Mouse (Mus musculus) layer of hippocampus, adult 11-12 months (tissue): ENCODE measurements at regions not wholly inside any gene's neighbourhood (a gene's known extent, or its start where the extent isn't known, plus 50 kb on each side); places are given as distances from the start of the nearest gene placed in this dataset.

ENCODE experiments used
- DNase-seq: peaks from one replicate; pipeline ENCODE4 v3.0.0; 2022; ENCODE audit warnings: low spot score

DNA sequence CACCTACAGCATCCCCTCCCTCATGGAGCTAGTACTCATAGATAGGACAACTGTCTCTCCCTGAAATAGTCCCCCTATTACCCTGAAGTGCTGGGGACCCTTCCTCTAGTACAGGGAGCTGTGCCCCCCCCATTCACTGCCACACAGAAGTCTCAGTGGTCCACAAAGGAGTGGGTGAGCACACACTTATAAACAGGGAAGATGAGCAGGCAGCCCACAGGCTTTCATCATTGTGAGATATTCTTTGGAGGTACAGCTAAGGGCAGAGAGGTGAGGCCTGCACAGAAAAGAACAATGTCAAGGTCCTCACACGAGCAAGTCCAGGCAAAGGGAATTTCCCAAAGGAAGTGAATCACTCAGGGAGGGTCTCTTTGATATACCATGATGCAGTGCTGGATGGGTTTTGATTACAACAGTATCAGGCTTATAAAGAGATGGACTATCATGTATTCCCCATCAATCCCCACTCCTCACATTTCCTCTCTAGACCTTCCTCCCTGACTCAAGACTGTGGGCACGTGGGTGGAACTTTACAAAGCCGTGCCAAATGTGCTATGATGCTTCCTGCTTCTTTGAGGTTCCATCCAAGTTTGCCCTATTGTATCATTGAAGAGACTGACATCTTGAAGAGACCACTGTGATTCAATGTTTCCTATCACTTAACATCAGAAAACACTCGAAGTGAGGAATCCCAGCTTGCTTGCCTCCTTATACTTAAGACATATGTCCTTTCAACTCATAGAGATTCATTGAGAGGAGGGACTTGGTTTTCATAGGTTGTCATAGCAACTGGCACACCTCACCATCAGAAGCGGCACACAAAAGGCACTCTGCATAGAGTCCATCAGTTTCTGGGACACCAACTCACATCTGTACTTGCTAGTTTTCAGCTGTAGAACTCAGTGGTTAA lies 104.2 kb upstream of the Bcl6 start:
- DNase-seq = no peak

DNA sequence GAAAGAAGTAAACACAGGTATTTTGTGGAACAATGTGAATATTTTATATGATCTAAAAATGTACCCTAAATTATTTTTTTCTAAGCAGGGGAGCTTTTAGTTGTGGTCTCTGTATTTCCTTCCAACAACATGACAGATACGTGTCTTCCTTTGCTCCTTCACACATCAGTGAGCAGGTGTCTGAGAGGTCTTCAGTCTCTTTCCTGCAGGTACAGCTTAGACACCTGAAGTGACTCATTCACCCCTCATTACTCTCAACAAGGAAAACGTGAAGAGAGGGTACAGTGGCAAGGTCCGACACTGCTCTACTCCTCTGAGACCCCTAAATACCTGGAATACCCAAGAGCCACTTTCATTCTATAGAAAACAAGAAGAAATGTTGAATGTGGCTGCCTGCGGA lies 103.5 kb upstream of the Bcl6 start:
- DNase-seq = no peak

DNA sequence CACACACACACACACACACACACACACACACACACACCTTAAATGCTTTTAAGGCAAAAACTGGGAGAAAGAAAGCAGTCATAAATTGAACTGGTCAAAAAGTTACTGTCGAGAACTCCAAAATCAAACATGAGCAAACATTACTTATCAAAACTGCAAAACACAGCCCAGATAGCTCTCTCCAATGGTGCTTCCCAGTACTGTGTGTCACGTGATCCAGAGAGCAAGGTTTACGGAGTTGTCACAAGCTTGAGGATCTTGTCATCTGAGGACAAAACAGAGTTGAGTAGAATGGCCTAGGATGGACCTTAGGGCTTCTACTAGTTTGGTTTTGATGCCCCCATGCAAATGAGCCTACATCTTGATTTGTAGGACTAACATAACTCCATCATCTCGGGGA lies 102.3 kb upstream of the Bcl6 start:
- DNase-seq = no peak

DNA sequence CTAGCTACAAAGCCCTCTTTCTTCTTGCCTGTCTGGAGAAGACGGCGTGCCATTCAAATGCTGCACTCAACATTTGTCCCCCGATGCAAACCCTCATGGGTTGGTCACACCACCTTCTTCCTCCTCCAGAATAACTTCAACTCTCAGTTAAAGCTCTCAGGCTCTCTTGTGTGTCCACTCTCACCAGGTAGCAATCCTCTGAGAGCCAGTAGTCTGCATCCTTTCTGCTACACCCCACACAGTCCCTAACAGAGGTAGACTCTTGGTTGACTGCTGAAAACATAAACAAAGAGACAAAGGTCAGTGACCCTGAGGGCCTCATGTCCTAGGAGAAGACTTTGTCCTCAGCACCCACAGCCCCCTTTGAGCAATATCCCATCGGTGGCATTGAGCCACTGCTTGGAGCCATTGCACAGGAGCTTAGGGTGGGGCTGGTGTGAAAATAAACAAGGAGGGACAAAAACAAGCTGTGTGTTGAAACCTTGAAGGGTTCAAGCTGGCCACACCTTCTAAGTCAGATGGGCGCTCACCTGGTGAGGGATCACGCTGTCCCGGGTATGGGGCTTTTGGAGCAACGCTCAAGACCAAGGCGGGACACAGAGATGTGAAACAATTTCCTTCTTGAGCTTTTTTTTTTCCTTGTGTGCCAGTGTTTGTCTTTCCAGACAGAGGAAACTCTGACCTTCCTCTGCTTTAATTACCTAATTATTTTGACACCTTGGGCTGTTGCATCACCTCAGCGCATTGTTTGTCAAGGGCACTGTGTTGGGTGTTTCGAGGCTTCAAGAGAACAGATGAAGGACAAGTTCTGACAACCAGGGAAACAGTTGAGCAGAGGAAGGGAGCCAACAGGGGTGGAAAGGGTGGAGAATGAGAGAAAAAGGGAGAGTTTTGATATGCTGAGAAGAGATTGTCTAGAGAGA lies 101.4 kb upstream of the Bcl6 start:
- no peak for DNase-seq

DNA sequence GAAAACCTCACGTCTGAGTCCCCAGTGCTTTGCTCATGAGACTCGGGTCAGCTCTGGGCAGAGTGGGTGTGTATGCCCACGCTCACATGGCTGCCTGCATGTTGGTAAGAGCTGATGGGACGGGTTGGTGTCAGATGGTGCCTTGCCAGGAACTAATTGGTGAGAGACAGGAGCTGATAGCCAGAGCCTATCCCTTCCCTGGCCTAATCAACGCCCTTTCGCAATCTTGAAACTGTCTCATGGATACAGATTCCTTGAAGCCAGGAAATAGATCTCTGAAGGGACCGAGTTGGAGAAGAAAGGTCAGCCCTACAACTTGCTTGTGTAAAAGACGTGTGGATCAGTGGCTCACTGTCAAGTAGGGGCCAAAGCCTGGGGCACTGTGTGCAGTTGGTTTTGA lies 95.3 kb upstream of the Bcl6 start:
- DNase-seq = no peak

DNA sequence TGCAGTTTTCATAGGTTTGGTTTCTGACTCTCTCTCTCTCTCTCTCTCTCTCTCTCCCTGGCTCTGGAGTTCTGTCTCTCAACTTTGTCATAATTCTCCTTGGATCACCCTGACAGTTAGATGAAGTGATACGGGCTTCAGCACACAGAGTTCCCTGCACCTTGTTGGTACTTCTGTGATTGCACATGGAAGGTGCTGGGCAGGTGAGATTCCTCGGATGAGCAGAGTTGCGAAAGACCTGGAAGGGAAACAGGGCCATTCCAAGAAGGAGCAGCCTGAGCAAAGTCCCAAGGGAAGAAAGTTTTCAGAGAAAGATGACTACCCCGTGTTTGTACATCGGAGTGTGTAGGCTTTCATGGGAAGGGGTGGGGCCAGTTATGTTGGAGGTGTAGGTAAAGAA lies 91.8 kb upstream of the Bcl6 start:
- DNase-seq = no peak

DNA sequence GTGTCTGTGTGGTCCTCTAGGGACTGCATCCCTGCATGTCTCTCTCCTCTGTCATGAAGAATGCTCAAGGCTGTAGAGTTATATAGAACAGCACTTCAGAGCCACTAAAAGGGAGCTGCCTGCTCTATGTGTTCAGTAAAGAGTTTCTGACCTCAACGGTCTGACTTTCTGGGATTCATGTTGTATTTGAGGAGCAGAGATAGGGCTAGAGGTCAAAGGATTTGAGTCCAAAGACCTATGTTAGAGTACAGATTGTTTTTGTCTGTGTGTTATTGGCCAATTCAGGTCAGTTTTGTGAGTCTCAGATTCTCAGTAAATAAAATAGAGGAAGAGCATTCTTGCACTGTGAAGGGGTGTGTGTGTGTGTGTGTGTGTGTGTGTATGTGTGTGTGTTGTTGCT lies 90.0 kb upstream of the Bcl6 start:
- DNase-seq = no peak

DNA sequence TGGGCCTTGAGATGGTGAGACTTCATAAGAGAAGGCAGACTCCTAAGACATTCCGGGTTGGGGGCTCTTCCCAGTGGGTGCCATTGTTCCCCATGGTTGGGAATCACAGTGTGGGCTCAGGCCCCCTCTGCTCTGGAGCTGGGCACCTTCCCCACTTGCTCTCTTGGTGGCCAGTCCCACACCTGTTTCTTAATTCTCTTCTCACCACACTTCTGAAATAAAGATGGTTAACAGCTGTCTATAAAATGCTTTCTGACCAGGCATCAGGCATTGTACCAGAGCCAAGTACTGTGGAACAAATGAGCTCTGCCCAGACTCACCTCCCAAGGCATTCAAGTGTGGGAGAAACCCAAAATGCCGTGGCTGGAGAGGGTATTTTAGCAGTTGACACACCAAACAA lies 88.8 kb upstream of the Bcl6 start:
- DNase-seq = no peak

DNA sequence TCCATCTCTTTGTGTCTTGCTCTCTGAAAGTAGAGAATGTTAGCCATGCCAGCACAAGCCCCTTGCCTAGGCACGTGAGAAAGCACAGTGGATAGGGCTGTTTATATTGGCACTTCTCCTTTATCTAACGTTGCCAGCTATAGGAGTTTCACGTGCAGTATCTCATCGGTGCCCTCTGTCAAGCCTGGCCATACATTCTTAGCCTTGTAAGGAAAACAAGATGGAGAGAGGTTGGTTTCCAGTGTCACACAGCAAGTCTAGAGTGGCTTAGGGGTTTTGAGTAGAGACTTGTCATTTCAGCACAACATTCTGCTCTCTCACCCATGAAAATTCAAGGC lies 88.1 kb upstream of the Bcl6 start:
- DNase-seq = no peak

DNA sequence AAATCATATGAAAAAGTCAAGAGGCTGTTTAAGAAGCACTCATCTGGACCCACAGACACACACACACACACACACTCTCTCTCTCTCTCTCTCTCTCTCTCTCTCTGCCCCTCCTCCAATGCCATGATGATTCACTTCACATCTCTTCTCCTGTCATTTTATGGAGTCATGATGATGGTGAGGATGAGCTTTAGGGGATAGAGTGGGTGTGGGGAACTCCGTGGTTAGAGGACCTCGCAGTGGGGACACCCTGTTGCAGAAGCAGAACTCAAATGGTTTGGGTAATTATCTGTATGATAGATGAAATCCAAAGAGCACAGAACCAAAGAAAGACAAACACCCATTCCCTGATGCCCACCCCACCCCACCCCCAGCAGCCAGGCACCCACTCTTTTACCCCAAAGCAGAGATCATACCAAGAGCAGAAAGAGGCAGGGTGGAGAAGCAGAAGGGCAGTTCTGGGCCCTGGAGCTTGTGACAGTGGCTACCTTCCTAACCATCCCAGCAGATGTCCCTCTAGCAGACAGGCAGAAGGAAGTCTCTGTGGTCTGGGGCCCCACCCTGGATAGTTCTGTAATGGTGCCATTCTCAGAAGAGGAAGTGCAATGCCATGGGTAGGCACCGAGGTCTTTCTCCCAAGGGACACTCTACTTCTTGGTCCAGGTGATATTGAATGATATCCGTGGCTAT lies 87.6 kb upstream of the Bcl6 start:
- peak; percentile 11 for DNase-seq

DNA sequence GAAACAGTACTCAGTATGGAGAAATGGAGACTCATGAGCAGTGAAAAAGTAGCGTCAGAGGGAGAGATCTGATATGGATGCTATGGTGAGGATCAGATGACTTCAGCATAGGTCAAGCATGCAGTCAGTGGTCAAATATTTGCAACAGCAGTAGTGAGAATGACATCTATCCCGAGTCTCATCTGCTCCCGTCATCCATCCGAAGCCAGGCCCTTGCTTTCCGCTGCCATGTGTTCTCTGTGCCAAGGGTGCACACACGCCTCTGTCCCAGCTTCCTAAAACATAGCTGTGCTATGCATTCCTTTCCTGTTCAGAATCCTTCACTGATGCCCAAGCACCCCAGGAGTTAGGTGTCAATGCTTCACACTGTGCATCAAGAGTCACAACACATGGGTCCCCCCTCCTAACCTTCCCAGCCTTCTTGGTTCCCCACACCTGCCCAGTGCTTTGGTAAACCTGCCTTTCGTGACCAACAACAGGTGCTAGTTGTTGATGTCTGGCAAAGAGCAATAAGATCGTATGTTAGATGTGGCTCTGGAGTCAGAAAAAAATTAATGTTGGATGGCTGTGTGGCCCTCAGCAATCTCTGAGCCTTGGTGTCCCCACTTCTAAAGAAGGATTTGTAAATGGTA lies 85.1 kb upstream of the Bcl6 start:
- no peak for DNase-seq

DNA sequence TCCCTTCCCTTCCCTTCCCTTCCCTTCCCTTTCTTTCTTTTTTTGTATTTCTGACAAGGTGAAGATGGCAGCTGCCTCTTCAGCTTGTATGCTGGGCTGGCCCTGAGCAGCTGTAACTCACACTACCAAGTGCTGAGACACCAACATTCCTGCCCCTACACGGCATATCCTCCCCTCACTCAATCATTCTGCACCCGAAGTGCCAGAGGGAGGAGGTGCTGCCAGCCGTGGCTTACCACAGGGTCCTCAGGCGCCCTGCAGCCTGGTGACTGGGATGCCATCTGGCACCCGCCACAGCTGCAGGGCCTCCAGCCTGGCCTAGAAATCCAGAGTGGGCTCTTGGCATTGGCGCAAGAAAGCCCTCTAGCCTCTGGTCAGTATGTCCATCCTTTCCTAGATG lies 84.4 kb upstream of the Bcl6 start:
- DNase-seq = no peak

DNA sequence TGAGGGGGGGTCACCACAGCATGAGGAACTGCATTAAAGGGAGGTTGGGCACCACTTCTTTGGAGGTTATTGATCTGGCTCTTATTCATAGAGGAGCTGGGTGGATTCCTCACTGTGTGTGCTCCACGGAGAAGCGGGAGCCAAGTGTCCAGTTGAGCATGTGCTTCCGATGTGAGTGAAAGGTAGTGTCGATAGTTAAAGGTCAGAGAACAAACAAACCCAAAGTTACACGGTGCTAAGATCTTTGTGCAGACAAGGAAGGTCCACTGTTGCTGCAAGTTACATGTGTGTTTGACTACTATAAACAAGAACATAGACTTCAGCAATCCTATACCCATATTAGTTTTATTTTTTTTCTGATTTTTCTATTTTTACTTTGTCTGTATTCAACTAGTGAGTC lies 80.8 kb upstream of the Bcl6 start:
- no peak for DNase-seq

DNA sequence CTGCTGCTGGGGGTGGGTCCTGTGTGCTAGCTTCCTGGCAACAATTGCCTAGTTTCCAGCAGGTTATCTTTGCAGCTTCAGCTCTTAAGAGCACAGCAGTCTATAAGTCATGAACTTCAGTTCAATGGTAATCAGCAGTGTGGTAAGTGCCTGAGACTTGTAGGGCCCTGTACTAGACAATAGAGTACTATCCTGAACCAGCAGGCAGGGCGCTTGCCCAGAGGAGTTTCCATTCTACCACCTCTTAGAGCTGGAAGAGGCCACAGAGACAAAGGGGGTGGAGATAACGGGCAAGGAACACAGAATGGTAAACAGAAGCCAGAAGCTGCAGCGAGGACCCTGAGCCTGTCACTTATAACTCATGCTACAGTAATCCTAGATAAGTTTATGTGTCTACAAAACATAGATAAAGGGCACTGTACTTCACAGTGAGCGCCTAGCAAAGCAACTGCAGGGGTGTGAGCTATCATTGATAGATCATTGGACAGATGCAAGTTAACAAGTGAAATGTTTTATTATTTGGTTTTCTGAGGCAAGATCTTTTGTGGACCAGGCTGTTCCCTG lies 79.7 kb upstream of the Bcl6 start:
- no peak for DNase-seq

DNA sequence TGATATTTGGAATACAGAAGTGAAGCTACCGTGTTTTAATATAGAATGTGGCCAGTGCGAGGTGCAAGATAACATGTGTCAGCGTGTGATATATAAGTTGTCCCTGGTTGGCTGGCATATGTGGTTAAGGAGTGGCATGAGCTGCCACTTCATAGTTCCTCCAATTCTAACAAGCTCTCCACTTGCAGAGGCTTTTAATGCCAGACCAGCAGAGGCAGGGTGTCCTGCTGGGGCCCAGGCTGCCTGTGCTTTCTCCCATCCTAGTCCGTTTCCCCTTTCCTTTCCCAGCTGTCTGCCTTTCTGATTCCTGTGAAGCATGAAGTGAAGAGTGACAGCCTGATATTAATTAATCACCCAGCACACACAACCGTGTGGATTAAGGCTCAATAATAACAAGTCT lies 73.7 kb upstream of the Bcl6 start:
- DNase-seq = no peak

DNA sequence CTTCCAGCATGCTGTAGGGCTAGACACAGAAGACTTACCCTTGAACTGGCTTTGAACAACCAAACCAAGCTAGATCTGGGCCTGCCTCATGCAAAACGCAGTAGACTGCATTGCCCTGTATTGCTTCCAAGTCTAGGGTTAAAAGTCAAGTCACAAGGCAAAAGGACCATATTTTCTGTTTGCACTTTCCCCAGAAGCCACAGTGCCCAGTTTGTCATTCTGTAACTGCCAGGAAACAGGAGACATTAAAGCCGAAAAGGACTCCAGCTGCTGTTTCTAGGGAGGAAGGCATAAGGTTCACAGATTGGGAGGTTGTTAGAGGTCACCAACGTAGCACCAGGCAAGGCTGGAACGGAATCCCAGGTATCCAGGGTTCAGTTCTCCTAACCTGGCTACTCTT lies 72.8 kb upstream of the Bcl6 start:
- DNase-seq = no peak

DNA sequence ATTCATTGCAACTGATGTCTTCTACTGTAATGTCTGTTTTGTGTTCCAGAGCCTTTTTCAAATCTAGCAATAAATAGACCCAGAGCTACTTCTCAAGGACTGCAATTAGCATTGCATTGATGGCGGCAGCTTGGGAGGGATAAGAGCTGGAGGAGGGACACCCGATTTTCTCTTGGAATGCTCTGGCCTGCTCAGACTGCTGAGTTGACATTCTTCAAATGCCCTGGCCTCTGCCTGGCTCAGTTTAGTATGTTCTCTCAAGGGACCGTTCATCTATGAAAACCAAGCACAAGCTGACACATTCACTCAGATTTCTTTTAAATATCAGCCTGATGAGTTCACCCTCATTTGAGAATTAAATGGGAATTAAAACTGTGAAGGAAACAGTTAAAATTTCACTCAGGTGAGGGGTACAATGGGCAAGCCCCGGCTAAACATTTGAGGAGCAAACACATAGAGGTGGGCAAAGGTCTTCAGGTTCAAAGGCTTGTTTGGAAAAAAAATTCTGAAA lies 70.5 kb upstream of the Bcl6 start:
- no peak for DNase-seq

DNA sequence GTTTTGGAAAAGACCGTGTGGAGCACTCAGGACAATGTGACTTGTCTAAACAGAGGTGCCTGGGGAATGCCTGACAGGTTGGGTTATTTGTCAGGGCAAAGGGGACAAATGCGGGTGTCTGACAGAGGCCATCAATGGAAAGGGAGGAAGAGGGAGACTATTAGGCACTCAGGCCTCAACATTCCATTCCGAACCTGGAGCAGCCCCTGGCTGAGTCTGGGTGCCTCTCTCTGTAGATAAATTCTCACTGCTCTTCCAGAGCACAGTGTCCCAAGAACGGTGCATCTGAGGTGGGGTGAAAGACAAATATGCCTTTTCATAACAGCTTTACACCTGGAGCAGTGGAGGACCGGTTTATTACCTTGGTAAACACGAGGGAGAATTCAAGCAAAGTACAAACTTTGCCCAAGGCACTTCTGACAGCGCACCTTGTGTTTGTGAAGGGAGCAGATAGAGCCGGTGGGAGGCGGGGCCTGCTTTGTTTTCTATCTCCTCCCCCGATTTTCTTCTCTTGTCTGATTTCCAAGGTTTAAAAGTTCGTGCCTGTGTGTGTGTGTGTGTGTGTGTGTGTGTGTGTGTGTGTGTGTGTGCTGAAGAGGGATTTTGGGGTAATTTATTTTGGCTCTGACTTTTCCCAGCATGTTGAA lies 68.4 kb upstream of the Bcl6 start:
- no peak for DNase-seq

DNA sequence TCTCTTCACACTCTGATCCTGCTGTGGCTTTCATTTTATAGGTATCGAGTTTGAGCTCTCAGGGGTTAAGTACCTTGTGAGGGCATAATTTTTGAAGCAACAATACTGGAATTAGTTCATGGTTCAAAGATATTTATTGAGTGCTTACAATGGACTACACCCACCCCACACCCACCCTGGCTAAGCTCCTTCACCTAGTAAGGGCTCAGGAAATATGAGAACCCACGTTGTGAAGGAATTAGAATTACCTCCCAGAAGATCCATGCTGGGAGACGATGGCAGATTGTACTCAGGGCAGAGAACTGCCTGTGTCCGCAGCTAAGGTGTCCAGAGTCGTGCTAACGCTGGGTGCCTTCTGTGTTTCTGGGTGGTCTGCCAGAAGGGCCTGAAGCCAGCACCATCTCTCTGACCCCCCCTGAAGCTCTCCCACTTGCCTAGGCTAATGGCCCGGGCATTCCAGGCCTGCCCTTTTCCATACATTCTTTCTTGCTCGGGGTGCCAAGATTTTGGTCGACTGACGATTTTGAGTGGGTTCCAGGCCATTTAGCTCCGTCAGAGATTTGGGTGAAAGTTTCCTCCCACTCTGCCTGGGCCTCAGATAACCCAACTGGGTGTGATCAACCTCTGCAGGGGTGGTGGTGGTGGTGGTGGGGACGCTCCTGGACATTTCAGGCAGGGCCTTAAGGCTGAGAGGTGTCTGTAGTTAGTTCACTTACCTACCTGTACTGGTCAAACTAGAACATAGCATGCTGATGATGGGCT lies 67.7 kb upstream of the Bcl6 start:
- DNase-seq = no peak

DNA sequence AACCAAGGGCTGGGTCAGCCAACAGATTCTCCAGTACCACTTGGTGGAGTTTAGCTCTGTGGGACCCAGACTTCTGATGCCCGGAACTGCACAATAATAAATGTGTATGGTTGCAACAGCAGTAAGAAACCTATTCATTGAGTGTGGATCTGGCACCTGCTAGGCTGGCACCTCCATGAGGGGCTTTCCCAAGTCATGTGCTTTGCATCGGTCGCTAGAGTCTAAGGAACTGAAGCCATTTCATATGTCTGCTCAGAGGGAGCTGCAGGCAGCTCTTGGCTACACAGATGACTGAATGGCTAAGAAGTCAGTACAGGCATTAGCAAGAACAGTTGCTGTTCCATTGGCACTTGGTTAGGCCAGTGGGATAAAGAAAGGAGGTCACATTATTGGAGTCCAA lies 65.6 kb upstream of the Bcl6 start:
- DNase-seq = no peak
